Mouse (Mus musculus) testis, adult 2 months (tissue): ENCODE measurements around the gene Rab30.

Source experiments
- CTCF ChIP-seq: fragments of 200-500 bp; IDR thresholded peaks from 2 replicates; pipeline ENCODE4 v1.5.1; 2012; ENCODE audit warnings: low read depth, mild to moderate bottlenecking, inconsistent platforms, low read length, moderate library complexity; ENCODE audit not compliant: control insufficient read depth, insufficient read depth, insufficient replicate concordance
- POLR2A ChIP-seq: fragments of 200-500 bp; IDR thresholded peaks from 2 replicates; pipeline ENCODE4 v1.6.1; 2012; ENCODE audit warnings: low read depth, mild to moderate bottlenecking, inconsistent platforms, low read length, moderate library complexity; ENCODE audit not compliant: control insufficient read depth

GRCm38 (mm10) chr7:92730959-92731358, 10.4 kb upstream of the Rab30 start:
- TF ChIP-seq CTCF (no peak), POLR2A (no peak)
